Mouse (Mus musculus): ENCODE measurements around the gene Hephl1. TPM values are rescaled to one million over a fixed set of nuclear protein-coding genes. Genes with fewer than 3 reads are reported as not detected.

Gene Hephl1
- polyA plus RNA-seq, 1 experiment from 2014 or later: not detected

DNA sequence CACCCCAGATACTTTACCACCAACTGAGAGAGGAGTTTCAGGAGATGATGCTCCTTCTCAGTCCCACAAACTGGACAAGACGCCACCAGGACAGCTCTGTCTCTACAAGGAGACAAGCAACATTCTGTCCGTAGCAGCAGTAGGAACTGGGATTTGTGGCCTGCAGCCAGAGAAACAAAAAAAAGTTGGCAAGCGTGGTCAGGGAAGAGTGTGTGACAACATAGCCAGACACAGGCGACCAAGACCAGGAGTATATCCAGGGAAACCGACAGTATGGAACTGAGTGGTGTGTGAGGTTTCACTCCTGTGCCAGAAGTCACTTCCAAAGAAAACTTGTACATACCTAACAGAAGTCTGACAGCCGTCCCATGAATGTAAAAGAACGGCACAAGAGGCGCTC lies 81.1 kb downstream of the Hephl1 start:
- Histone ChIP-seq H3K4me2 (no peak overlapping the region), H3K9me3 (no peaks in the 10 kb centered on the region), H3K27ac (replicated peaks) (no peak overlapping the region), H3K4me3 (no peak overlapping the region), H3K36me3 (peaks cover 27% of the 10 kb centered on the region; the same call in 1 of the 2 replicates), H3K9ac (no peak overlapping the region), H3K27me3 (no peaks in the 10 kb centered on the region), H3K4me1 (replicated peaks) (no peaks in the 10 kb centered on the region; the same call in 1 of the 2 replicates)
- WGBS: 83% methylated on average over 8 of the region's 8 CpGs
- no peak for ATAC-seq (ENCODE audit: low read depth)

DNA sequence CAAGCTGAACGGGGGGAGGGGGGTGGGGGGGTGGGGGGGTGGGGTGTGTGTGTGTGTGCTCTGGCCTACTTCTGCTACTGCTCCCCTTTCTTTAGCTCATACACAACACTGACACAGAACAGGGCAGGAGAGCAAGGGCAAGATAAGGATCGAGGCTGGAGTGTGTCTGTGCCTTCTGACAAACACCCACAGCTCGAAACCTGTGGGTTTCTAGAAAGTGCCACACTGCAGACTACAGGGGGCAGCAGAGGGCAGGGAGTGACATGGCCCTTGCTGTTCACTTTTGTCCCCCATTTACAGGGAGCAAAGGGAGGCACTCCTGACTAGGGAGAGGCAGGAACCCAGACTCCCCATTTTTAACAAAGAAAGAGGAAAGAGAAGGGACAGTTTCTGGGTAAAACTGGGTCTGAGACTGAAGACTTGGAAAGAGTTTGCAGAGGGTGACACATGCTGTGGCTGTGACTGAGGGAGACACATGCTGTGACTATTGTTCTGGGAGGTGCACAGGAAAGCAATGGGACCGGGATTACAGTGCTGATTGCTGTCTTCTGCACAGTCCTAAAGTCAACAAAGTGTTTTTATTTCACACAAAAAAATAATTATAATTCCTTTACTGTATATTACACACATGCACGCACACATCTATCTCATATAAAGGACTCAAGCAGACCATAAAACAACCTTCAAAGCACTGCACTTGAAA lies 82.7 kb downstream of the Hephl1 start:
- no peak for ATAC-seq (ENCODE audit: low read depth)
- H3K4me2 ChIP-seq: no peak overlapping the region
- H3K4me1 ChIP-seq (replicated peaks): no peaks in the 10 kb centered on the region; the same call in 1 of the 2 replicates
- no peaks in the 10 kb centered on the region for H3K27me3 ChIP-seq
- peaks cover 31% of the 10 kb centered on the region for H3K36me3 ChIP-seq
- no peak overlapping the region for H3K9ac ChIP-seq
- no peak overlapping the region for H3K4me3 ChIP-seq
- no peak overlapping the region for H3K27ac ChIP-seq (replicated peaks)
- 60% methylated on average over 5 of the region's 5 CpGs for WGBS
- H3K9me3 ChIP-seq: no peaks in the 10 kb centered on the region

DNA sequence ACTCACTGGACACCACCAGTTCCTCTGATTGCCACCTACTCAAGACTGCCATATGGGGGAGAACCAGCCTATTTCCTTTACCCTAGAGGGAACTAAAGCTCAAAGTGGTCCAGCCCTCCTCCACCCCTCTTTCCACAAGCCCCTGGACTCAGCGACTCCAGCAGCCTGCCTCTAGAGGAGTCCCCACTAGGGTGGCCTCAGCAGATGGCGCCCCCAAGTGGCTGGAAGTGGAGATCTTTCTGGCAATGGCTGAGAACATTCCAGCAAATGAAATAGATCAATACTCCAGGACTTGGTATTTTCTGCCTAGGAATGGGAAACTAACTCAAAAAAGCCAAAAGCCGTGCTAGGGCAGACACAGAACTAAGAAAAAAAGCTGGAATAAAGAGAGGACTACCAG lies 84.2 kb downstream of the Hephl1 start:
- H3K36me3 ChIP-seq: peaks cover 27% of the 10 kb centered on the region
- H3K4me3 ChIP-seq: no peak overlapping the region
- H3K27ac ChIP-seq (replicated peaks): no peak overlapping the region
- H3K4me1 ChIP-seq (replicated peaks): no peaks in the 10 kb centered on the region; the same call in 1 of the 2 replicates
- no peak overlapping the region for H3K9ac ChIP-seq
- H3K4me2 ChIP-seq: no peak overlapping the region
- H3K9me3 ChIP-seq: no peaks in the 10 kb centered on the region
- WGBS: 71% methylated on average over 3 of the region's 3 CpGs
- ATAC-seq (ENCODE audit: low read depth): no peak
- no peaks in the 10 kb centered on the region for H3K27me3 ChIP-seq

DNA sequence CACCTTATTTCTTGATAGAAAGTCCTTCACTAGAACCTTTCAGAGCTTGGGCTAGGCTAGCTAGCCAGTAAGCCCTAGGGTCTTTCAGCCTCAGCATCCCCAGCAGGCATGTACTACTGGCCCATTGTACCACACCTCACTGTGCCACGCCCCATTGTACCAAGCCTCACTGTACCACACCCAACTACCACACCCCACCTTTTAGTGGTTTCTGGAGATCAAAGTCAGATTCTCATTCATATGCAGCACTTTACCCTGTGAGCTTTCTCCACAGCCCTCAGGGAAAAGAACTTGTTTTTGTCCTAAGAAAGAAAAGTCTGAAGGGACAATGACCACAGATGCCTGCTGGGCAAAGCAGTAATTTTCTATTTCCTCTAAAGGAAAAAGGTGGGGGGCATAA lies 88.9 kb downstream of the Hephl1 start:
- Histone ChIP-seq H3K27ac (replicated peaks) (no peak overlapping the region), H3K4me3 (no peak overlapping the region), H3K36me3 (peaks cover 51% of the 10 kb centered on the region), H3K27me3 (no peaks in the 10 kb centered on the region), H3K9me3 (no peaks in the 10 kb centered on the region), H3K4me2 (no peak overlapping the region), H3K4me1 (replicated peaks) (no peaks in the 10 kb centered on the region), H3K9ac (no peak overlapping the region)
- 91% methylated on average over 1 of the region's 1 CpGs for WGBS
- 0 out of 2 replicates have a peak, but pooled peaks have one; percentile 45 for ATAC-seq (ENCODE audit: low read depth)

DNA sequence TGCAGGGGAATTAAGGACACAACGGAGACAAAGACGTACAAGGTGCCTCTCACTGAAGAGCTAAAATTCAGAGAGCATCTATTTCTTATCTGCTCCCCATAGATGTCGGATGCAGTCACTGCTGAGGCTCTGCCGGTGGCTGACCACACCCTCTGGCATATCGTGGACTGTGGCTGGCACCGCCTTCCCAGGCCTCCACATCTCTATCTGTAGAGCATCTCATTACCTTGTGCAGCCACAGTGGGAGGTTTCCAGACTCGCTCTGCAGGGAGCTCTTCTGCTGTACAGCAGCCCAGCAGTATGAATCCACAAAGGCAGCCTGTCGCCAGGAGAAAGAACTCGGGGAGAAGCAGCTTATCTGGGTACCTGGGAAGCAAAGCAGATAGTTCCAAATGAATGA lies 90.8 kb downstream of the Hephl1 start:
- no peak overlapping the region for H3K9ac ChIP-seq
- H3K4me2 ChIP-seq: no peak overlapping the region
- WGBS: 82% methylated on average over 9 of the region's 9 CpGs
- no peak overlapping the region for H3K4me3 ChIP-seq
- H3K9me3 ChIP-seq: no peaks in the 10 kb centered on the region
- peaks cover 51% of the 10 kb centered on the region for H3K36me3 ChIP-seq
- no peaks in the 10 kb centered on the region for H3K27me3 ChIP-seq
- no peak overlapping the region for H3K27ac ChIP-seq (replicated peaks)
- no peak for ATAC-seq (ENCODE audit: low read depth)
- no peaks in the 10 kb centered on the region for H3K4me1 ChIP-seq (replicated peaks)

DNA sequence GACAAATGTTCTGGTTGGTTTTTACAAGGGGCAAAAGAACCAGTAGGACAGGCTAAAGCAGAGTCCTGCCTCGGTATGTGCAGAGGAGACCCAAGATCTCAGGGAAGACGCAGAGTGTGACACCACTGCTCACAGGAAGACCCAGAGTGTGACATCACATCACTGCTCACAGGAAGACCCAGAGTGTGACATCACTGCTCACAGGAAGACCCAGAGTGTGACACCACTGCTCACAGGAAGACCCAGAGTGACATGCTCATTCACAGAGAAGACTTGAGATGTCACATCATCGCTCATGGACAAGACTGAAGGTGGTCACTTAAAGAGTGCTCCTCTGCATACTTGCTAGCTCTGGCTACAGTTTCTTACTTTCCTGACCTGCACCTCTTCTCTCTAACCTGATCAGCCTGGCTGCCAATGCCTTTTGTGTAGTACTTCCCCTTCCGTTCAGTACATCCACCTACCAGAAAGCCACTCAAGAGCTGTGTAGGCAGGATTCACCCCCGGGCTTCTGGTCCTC lies 91.3 kb downstream of the Hephl1 start:
- H3K27me3 ChIP-seq: no peaks in the 10 kb centered on the region
- H3K9me3 ChIP-seq: no peaks in the 10 kb centered on the region
- no peak overlapping the region for H3K4me3 ChIP-seq
- no peak overlapping the region for H3K9ac ChIP-seq
- no peak overlapping the region for H3K27ac ChIP-seq (replicated peaks)
- ATAC-seq (ENCODE audit: low read depth): no peak
- no peaks in the 10 kb centered on the region for H3K4me1 ChIP-seq (replicated peaks)
- WGBS: 94% methylated on average over 5 of the region's 5 CpGs
- peaks cover 48% of the 10 kb centered on the region for H3K36me3 ChIP-seq
- no peak overlapping the region for H3K4me2 ChIP-seq

DNA sequence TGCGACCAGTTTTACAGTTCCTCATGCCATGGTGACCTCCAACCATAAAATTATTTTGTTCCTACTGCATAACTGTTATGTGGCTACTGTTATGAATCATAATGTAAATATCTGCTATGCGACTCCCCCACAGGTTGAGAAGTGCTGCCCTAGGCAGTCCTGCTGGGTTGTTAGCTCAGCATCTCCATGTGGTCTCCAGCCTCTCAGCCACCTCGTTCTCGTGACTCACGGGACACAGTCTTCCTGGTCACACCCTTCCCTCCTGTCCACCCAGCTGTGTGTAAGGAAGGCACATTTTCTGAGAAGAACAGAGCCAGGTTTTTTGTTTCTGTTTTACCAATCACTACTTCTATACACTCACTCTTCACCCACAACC lies 93.2 kb downstream of the Hephl1 start:
- Histone ChIP-seq H3K27ac (replicated peaks) (no peak overlapping the region), H3K9me3 (no peaks in the 10 kb centered on the region), H3K9ac (no peak overlapping the region), H3K36me3 (peaks cover 50% of the 10 kb centered on the region), H3K4me2 (no peak overlapping the region), H3K4me1 (replicated peaks) (no peaks in the 10 kb centered on the region; the same call in 1 of the 2 replicates), H3K4me3 (no peak overlapping the region), H3K27me3 (no peaks in the 10 kb centered on the region)
- ATAC-seq (ENCODE audit: low read depth): no peak
- WGBS: 82% methylated on average over 5 of the region's 5 CpGs

DNA sequence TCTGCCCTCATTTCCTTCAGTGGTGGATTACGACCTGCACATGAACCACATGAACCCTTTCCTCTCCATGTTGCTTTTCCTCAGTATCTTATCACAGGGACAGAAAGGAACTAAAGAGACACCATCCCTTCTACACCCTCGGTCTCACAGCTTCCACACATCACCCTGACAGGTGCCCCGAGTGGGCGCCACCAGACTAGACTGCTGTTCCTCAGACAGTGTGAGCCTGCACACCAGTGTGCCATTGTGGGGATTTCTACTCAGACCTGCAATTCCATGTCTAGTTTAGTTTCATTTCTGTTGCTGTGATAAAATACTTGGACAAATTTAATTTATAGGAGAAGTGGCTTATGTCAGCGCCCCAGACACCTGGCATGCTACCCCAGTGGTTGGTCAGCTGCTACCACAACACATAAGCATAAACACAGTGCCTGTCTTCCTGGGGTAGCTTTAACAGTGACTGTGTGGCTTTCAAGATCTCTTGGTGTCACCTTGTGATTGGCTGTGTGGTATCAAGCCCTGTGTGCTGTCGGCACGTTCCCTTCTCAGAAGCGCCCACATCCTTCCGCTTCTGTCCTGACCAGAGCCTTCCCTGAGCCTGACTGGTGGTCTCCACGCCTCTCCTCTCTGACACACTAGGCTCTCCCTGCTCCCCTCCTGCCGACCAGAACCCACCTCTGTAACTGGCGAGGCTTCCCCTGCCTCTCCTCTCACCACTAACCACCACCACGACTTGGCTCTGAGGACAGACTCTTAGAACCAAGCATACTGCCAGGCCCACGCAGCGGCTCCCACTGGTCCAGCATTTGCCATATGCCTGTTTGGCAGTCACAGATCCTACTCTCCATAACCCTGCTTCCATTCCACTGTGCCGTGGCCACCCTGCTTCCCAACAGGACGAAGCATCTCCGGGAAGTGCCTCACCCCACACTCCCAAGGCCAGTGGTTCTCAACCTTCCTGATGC lies 93.8 kb downstream of the Hephl1 start:
- Histone ChIP-seq H3K4me2 (no peak overlapping the region), H3K4me1 (replicated peaks) (no peaks in the 10 kb centered on the region; the same call in 1 of the 2 replicates), H3K27ac (replicated peaks) (no peak overlapping the region), H3K27me3 (no peaks in the 10 kb centered on the region), H3K36me3 (peaks cover 50% of the 10 kb centered on the region), H3K9me3 (no peaks in the 10 kb centered on the region), H3K9ac (no peak overlapping the region), H3K4me3 (no peak overlapping the region)
- ATAC-seq (ENCODE audit: low read depth): no peak
- 90% methylated on average over 18 of the region's 18 CpGs for WGBS

DNA sequence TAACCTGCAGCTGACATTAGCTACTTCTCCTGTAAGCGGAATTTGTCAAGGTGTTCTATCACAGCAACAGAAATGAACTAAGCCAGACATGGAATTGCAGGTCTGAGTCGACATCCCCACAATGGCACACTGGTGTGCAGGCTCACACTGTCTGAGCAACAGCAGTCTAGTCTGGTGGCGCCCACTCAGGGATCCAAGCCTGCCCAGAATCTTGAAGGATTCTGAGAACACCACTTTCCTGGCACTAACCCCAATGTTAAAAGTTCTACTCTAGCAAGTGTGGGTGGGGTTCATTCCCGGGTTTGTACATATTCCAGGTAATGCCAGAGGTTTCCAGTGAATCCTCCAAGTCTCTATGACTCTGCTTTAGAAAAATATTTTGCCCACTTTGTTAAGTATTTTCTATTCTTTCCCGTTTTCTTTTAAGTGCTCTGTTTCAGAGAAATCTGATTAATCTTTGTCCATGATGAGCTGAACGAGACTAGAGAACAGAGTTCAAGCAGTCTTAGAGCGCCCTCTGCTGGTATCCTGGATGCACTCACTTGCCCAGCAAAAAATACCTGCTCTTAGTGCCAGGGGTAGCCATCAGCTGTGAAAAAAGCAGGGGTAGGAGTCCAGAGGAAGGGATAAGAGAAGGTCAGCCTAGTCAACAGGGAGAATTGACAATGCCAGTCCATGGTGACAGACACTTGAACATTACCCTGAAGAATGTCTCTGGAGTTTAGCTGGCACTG lies 96.5 kb downstream of the Hephl1 start:
- H3K4me1 ChIP-seq (replicated peaks): no peaks in the 10 kb centered on the region; the same call in 1 of the 2 replicates

DNA sequence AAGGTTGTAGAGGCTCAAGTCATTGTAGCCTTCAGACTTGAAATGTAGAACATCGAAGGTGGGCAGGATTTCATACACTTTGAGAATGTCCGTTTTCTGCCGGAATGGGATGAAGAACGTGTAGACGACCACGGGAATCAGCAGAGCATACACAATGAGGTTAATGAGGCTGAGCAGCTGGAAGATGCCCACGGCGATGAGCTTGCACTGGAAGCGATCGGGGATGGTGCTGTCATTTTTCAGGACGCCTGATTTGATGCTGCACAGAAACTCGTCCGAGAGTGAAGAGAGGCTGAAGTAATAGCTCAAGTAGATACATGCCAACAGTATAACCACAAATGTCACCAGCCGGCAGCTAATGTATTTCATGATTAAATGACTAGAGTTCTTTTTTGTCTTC lies 104.3 kb downstream of the Hephl1 start:
- H3K4me2 ChIP-seq: no peak overlapping the region
- no peaks in the 10 kb centered on the region for H3K9me3 ChIP-seq
- no peak overlapping the region for H3K9ac ChIP-seq
- 70% methylated on average over 14 of the region's 14 CpGs for WGBS
- H3K27me3 ChIP-seq: no peaks in the 10 kb centered on the region
- peaks cover 18% of the 10 kb centered on the region for H3K4me1 ChIP-seq (replicated peaks)
- no peak for ATAC-seq (ENCODE audit: low read depth)
- no peak overlapping the region for H3K27ac ChIP-seq (replicated peaks)
- peaks cover 59% of the 10 kb centered on the region for H3K36me3 ChIP-seq
- no peak overlapping the region for H3K4me3 ChIP-seq

More for the DNA sequence above, 96.5 kb downstream of the Hephl1 start:
- 57% methylated on average over 7 of the region's 7 CpGs for WGBS
- peaks cover 38% of the 10 kb centered on the region for H3K36me3 ChIP-seq
- ATAC-seq (ENCODE audit: low read depth): peak; percentile 58
- H3K27me3 ChIP-seq: no peaks in the 10 kb centered on the region
- H3K9ac ChIP-seq: no peak overlapping the region
- H3K27ac ChIP-seq (replicated peaks): no peak overlapping the region
- H3K9me3 ChIP-seq: no peaks in the 10 kb centered on the region
- H3K4me3 ChIP-seq: no peak overlapping the region
- no peak overlapping the region for H3K4me2 ChIP-seq

DNA sequence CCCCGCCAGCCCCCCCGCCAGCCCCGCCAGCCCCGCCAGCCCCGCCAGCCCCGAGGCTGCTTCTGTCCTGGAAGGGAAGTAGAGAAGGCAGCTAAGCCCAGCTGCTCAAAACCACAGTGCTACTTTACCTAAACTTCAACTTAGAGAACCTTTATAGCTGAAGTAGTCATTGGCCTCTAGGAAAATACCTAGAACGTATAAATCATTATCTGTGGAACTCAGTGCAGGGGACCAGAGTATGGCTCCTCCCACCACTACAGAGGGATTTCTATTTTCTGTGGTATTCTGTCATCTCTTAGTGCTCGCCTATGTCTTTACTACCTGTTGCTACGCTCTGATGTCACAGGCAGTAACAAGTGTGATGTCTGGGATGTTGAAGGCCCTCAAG lies 107.6 kb downstream of the Hephl1 start:
- H3K36me3 ChIP-seq: peaks cover 63% of the 10 kb centered on the region
- H3K27ac ChIP-seq (replicated peaks): no peak overlapping the region
- peak overlapping the region; percentile 18 for H3K4me2 ChIP-seq
- H3K9me3 ChIP-seq: no peaks in the 10 kb centered on the region
- WGBS: 35% methylated on average over 9 of the region's 9 CpGs
- no peak for ATAC-seq (ENCODE audit: low read depth)
- H3K4me3 ChIP-seq: no peak overlapping the region
- H3K4me1 ChIP-seq (replicated peaks): peaks cover 18% of the 10 kb centered on the region
- no peak overlapping the region for H3K9ac ChIP-seq
- H3K27me3 ChIP-seq: no peaks in the 10 kb centered on the region
